Mouse (Mus musculus): ENCODE data around the gene Hoxb8. TPM values are rescaled to one million over a fixed set of nuclear protein-coding genes. Genes with fewer than 3 reads are reported as not detected.

The Hoxb8 gene
- polyA plus RNA-seq, 1 experiment from 2014 or later, result 0.63 TPM

MicroRNA genes within 50 kb of the gene (microRNA counts, 519-probe panel; counts per million panel counts)
- microRNA mmu-miR-10a (3,714 counts per million, percentile 55 among the panel's probes with 10 or more counts), microRNA mmu-miR-196a (1,298 counts per million, percentile 4 among the panel's probes with 10 or more counts)

Small RNAs within 50 kb of the gene (microRNA-seq; reads per million reads assigned to microRNA genes)
- gene Mir10a (ENCODE audit: borderline number of aligned reads), result 1,861 reads per million, percentile 77 among the genes with 10 or more reads in this experiment
- not detected for gene Mir196a-1 (ENCODE audit: borderline number of aligned reads)

Other genes with a start within 250 kb of the Hoxb8 start
- gene Snf8, start 247.0 kb upstream of the Hoxb8 start, polyA plus RNA-seq (2014; fragmentation: Nextera tagmentation; extraction: Ambion mirVana), result 37.3 and 37.7 TPM in 2 replicates
- 28.2 and 28.3 TPM in 2 replicates for gene Ube2z, start 216.5 kb upstream of the Hoxb8 start, polyA plus RNA-seq (2014; fragmentation: Nextera tagmentation; extraction: Ambion mirVana)
- 478 and 527 TPM in 2 replicates for gene Atp5g1, start 206.2 kb upstream of the Hoxb8 start, polyA plus RNA-seq (2014; fragmentation: Nextera tagmentation; extraction: Ambion mirVana)
- not detected in 2 replicates for gene Calcoco2, start 169.9 kb upstream of the Hoxb8 start, polyA plus RNA-seq (2014; fragmentation: Nextera tagmentation; extraction: Ambion mirVana)
- gene Ttll6, start 148.1 kb upstream of the Hoxb8 start, polyA plus RNA-seq (2014; fragmentation: Nextera tagmentation; extraction: Ambion mirVana), result not detected in 2 replicates
- gene Hoxb13, start 87.6 kb upstream of the Hoxb8 start, polyA plus RNA-seq (2014; fragmentation: Nextera tagmentation; extraction: Ambion mirVana), result not detected in 2 replicates
- 0.38 and 0.63 TPM in 2 replicates for gene Hoxb9, start 10.4 kb upstream of the Hoxb8 start, polyA plus RNA-seq (2014; fragmentation: Nextera tagmentation; extraction: Ambion mirVana)
- 0.15 and 0.54 TPM in 2 replicates for gene Hoxb7, start 4.7 kb downstream of the Hoxb8 start, polyA plus RNA-seq (2014; fragmentation: Nextera tagmentation; extraction: Ambion mirVana)
- gene Hoxb6, start 10.6 kb downstream of the Hoxb8 start, polyA plus RNA-seq (2014; fragmentation: Nextera tagmentation; extraction: Ambion mirVana), result 0.73 and 1.2 TPM in 2 replicates
- 0.67 and 2.0 TPM in 2 replicates for gene Hoxb5, start 21.4 kb downstream of the Hoxb8 start, polyA plus RNA-seq (2014; fragmentation: Nextera tagmentation; extraction: Ambion mirVana)
- gene Hoxb4, start 36.4 kb downstream of the Hoxb8 start, polyA plus RNA-seq (2014; fragmentation: Nextera tagmentation; extraction: Ambion mirVana), result 0.18 and 0.24 TPM in 2 replicates
- gene Hoxb3, start 41.4 kb downstream of the Hoxb8 start, polyA plus RNA-seq (2014; fragmentation: Nextera tagmentation; extraction: Ambion mirVana), result 0.65 and 0.79 TPM in 2 replicates
- 6.3 and 8.4 TPM in 2 replicates for gene Hoxb2, start 68.6 kb downstream of the Hoxb8 start, polyA plus RNA-seq (2014; fragmentation: Nextera tagmentation; extraction: Ambion mirVana)
- gene Hoxb1, start 83.8 kb downstream of the Hoxb8 start, polyA plus RNA-seq (2014; fragmentation: Nextera tagmentation; extraction: Ambion mirVana), result 0.26 and 0.97 TPM in 2 replicates
- gene Skap1, start 182.7 kb downstream of the Hoxb8 start, polyA plus RNA-seq (2014; fragmentation: Nextera tagmentation; extraction: Ambion mirVana), result 0.25 and 0.43 TPM in 2 replicates

Data from embryonic facial prominence, embryonic 11.5 days (tissue).